Mouse (Mus musculus) embryonic fibroblast, embryonic 13.5 days (primary cell): ENCODE data around the gene Npff.

Experiments
- CTCF ChIP-seq: IDR thresholded peaks from 2 replicates; pipeline ENCODE4 v1.5.1; 2011; ENCODE audit warnings: mild to moderate bottlenecking, control low read depth, low read length, moderate library complexity, borderline replicate concordance; ENCODE audit not compliant: insufficient read depth
- POLR2A ChIP-seq: IDR thresholded peaks from 2 replicates; pipeline ENCODE4 v1.6.1; 2011; ENCODE audit warnings: low read depth, mild to moderate bottlenecking, control low read depth, low read length, moderate library complexity

- TF ChIP-seq CTCF (peak; percentile 73; the same call in 1 of the 2 replicates), POLR2A (no peak)
Observed at GRCm38 (mm10) chr15:102524892-102525485, at the start of gene Npff.
